Mouse (Mus musculus) retina, postnatal 7 days (tissue): ENCODE results near the gene Lefty2.
A peak's percentile ranks its signal among the peaks of the same experiment; 100 is the strongest.

ENCODE experiments used
- DNase-seq: peaks from one replicate; pipeline ENCODE4 v3.0.0-alpha.2; 2012; ENCODE audit warnings: low read depth, low spot score

The Lefty2 gene

DNA sequence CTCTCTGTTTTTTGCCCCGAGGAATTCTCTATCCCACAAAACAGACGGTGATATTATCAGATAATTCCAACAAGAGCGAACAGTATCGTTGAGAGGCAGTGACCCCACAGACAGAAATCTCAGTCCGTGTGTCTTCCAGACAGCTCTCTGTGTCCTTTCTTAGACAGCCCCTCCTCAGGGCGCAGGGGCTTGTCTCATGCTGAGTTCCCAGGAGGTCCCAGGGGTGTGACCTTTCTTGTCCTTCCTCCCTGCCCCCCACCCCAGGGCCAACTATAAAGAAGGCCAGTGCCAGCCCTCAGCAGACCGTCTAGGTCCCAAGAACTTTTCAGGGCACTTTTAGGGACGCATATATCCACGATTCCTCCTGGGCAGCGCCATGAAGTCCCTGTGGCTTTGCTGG is at the start of gene Lefty2:
Gene Lefty2, plus strand, starts transcription at position 301 of the 400 bp plus-strand sequence.
- no peak for DNase-seq

DNA sequence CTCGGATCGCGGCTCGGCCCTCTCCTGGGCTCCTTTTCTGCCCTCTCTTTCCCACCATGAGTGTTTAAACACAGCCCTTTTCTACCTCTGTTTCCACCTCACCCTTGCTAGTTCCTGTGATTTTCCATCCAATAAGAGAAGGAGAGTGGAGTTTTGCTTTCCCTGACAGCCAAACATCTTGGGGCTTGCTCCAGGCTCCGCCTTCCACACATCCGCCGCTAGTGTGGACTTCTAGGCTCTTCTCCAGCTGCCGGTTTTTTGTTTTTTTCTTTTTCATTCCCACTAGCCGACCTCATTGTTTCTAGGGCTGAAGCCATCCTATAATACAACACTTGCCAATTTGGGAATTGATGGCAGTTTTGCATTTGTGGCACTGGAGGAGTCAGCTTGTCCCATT is 44.8 kb upstream of the Lefty2 start:
- peak; percentile 19 for DNase-seq

GRCm38 (mm10) chr1:180848511-180849241 is 44.2 kb upstream of the Lefty2 start:
- no peak for DNase-seq

DNA sequence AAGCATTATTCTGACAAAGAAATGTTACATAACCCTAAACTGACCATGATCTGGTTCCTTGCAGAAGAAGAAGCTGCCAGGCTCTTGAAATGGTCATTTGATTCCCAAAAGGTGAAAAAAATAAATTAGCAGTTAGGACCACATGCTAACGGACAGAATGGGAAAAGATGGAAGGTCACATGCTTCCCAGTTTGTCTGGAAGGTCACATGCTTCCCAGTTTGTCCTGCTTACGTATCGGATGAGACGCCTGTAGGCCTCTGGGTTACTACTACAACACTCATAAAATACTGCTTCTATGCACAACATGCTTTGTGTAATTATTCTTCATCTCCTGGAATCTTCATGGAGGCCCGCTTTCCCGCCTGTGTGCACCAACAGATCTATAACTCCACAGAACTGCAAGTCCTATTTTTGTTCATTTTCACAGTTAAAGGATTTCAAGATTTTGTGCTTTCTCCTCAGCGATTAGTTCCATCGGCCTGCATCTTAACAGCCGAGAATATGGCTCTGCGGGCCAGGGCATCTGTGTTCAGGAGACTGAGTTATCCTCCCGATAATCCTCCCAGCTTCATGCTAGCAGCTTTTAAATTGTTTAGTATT is 43.1 kb upstream of the Lefty2 start:
- no peak for DNase-seq

DNA sequence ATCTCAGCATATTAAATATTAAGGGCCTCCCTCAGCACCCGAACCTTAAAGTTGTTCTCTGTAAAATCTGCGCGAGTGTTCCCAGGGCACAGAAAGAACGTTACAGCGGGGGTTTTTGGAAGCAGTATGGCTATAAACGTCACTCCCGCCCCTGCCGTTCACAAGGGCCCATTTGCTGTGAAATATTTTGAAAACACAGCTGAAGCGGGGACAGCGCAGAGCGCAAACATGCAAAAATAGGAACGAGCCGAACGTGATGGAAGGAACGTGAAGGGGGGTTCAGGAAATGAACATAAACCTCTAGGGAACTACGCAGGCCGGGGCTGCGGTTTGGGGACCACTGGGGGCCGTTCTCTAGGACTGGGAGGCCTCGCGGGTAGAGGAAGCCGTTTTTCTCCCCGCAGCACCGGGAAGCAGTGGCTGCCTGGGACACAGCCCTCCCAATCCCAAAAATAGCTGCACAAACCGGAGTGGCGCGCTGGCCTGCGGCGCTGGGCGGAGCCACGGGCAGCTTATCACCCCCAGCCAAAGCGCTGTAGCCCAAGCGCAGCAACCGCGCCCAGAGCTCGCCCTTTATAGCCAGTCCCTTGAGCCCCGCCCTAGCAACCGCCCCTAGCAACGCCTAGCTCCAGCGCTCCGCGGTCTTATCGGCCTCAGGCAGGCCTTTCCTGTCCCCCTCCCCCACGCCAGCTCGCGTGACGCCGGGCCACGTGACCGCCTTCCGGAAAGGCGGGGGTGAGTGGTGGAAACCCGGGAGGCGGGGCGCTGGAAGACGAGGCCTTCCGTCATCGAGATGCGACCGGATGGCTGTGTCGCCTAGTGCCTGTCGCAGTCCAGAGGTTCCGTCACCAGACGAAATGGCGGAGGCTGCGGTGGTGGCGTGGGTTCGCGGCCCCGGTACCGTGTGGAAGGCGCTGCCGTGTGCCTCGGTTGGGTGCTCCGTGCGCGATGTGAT is 42.3 kb upstream of the Lefty2 start, which contains the start of gene Sde2:
Gene Sde2, plus strand, starts transcription at position 812 of the 955 bp plus-strand sequence.
- peak; percentile 100 for DNase-seq

- no peak for DNase-seq
These were observed 34.1 kb upstream of the Lefty2 start for GRCm38 (mm10) chr1:180858763-180859162.

GRCm38 (mm10) chr1:180860030-180860429 is 32.9 kb upstream of the Lefty2 start:
- no peak for DNase-seq

- DNase-seq = no peak
These were observed 29.3 kb upstream of the Lefty2 start for GRCm38 (mm10) chr1:180863606-180864005.

DNA sequence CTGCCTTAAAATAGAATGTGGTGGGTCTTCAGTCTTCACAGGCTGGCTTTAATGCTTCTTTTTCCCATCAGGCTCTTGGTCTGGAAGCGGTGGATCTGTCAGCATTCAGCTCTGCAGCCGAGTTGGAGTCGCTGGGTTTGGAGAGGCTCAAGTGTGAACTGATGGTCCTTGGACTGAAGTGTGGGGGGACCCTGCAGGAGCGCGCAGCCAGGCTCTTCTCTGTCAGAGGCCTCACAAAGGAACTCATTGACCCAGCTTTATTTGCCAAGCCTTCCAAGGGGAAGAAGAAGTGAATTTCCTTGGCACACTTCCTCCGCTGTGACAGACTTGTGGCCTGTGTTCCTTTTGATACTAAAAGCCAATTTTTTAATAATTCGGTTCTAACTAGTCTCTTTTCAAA is 26.9 kb upstream of the Lefty2 start:
- DNase-seq = no peak

DNA sequence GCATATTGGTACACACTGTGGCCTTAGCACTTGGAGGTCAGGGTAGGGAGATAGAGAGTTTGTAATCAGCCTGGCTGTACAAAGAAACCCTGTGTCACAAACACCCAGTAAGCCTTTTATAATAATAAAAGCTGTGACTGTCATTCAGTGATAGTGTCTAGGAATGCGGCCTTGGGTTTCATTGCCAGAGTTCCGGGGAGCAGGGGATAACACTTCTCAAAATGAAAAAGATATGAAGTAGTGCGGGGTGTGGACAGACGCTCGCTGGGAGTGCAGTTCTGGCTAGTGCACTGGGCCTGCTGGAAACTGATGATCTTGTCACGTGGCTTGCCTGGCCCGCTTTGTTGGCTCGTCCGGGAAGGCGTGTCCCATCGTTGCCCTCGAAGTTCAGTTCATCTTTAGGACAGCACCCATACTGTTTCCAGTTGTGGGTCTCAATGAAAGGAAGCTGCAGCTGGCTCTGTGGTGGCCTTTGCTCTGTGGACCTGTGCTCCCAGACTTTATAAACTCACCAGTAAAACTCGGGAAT is 22.7 kb upstream of the Lefty2 start:
- no peak for DNase-seq

DNA sequence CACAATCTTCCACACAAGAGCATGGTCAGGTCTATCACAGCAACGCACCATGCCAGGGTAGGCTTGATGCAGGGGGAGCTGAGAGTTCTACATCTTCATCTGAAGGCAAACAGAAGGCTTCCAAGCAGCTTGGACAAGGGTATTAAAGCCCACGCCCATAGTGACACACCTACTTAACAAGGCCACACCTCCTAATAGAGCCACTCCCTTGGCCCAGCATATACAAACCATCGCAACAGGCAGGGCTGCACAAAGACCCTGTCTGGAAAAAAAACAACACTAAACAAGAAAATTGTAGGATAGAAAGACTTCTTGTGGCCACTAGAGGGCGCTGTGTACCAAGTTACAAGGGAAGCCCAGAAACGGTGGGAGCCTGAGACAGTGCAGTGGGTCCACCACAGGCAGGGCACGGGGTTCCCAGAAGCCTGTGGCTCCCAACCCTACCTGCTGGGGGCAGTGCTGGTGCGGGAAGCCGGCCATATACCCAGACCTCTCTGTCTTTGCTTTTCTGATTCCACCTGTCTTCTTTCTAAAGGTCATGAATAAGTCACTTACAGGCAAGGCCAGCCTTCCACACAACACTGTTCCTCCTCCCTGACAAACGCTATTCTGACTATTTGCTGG is 18.9 kb upstream of the Lefty2 start:
- DNase-seq = peak; percentile 32

DNA sequence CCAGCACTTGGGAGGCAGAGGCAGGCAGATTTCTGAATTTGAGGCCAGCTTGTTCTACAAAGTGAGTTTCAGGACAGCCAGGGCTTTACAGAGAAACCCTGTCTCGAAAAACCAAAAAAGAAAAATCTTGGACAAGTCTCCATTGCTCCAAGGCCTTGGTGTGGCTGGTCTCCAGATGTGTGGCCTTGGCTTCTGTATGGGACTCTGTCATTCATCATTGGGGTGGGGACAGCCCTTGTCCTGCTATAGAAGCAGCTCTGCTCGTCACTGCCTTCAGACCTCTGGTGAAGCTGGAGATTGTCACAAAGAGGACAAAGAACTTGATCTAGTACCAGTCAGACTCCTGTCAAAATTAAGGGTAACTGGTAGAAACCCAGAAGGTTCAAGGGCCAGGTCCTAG is 18.3 kb upstream of the Lefty2 start:
- DNase-seq = no peak

GRCm38 (mm10) chr1:180875126-180875525 is 17.8 kb upstream of the Lefty2 start:
- no peak for DNase-seq

DNA sequence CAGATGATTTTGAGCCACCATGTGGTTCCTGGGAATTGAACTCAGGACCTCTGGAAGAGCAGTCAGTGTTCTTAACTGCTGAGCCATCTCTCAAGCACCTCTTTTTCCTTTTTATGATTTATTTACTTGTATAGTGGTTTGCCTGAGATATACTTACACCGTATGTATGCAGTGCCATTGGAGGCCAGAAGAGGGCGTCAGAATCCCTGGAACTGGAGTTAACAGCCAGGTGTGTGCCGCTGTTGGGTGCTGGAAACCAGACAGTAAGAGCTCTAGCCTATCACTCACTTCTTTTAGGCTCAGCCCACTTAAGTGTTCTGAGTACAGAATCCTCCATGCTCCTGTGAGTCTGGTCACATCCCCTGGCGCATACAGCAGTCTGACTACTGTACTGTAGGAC is 15.4 kb upstream of the Lefty2 start:
- no peak for DNase-seq

GRCm38 (mm10) chr1:180881768-180882167 is 11.1 kb upstream of the Lefty2 start:
- DNase-seq = no peak

GRCm38 (mm10) chr1:180883731-180884130 is 9.2 kb upstream of the Lefty2 start:
- DNase-seq = no peak

- DNase-seq = no peak
These were observed 8.4 kb upstream of the Lefty2 start for GRCm38 (mm10) chr1:180884484-180884883.

GRCm38 (mm10) chr1:180888556-180889042 is 4.3 kb upstream of the Lefty2 start:
- no peak for DNase-seq

GRCm38 (mm10) chr1:180889172-180889571 is 3.7 kb upstream of the Lefty2 start:
- DNase-seq = no peak

GRCm38 (mm10) chr1:180889841-180890240 is 3.1 kb upstream of the Lefty2 start:
- DNase-seq = no peak
